Mouse (Mus musculus) stomach, postnatal 0 days (tissue): ENCODE measurements at regions not wholly inside any gene's neighbourhood (a gene's known extent, or its start where the extent isn't known, plus 50 kb on each side); places are given as distances from the start of the nearest gene placed in this dataset.

ENCODE experiments used
- CTCF ChIP-seq: IDR thresholded peaks from 2 replicates; pipeline ENCODE4 v1.5.1; 2016; ENCODE audit warnings: antibody characterized with exemption, low read depth, mild to moderate bottlenecking, moderate library complexity
- EP300 ChIP-seq: optimal IDR thresholded peaks from 2 replicates; pipeline ENCODE3; 2016; ENCODE audit warnings: antibody characterized with exemption

DNA sequence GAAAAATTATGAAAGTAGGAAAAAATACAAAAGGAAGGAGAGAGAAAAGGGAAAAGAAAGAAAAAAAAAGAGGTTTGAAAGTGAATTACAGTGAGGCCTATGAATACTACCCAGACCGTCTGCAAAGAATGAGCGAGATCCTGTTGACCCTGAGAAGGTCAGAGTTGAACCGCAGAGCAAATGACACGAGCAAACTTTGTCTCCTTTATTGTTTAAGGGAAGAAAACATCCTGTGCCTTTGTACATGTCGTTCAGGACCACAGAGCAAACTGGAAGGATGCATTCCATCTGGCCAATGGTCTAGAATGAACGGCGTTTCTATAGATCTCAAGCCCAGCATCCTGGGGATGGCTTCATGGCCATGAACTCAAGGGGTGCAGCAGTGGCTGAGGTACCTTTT, 270.6 kb upstream of the Zfp637 start:
- TF ChIP-seq CTCF (no peak), EP300 (no peak)
